Mouse (Mus musculus): ENCODE measurements at regions not wholly inside any gene's neighbourhood (a gene's known extent, or its start where the extent isn't known, plus 50 kb on each side); places are given as distances from the start of the nearest gene placed in this dataset.

DNA sequence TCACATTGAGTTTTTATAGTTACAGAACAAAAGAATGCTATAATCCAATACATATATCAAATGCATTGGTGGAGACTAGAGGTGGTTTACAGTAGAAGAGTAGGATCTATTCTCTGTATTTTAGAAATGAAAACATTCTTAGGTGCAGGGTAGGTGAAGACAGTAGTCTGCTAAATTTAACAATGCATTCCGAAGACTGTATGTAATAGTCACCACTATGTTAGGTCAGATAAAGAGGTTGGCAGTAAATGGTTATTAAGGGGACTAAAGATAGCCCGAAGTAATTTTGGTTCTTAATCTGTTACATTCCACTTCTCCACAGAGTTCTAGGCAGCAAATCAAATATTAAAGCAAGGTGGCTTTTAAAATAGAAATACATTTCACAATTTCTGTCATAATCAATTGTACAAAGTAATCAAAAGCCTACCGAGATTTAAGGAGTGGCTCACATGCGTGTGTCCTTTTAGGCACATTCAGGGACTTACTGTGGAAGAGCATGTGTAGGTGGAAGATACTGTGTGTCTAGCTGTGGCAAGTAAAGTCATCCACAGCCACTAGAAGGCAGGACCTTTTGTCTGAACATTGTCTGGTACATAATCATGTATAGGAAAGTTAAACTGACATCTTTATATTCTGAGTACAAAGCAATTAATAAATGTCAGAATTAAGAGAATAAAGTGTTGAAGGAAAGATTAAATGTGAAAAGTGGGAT, 288.4 kb downstream of the Btg1 start:
- no peak for ATAC-seq (ENCODE audit: low FRiP score, low read depth)
- Histone ChIP-seq H3K4me3 (no peak overlapping the region), H3K4me1 (no peaks in the 10 kb centered on the region), H3K4me2 (replicated peaks) (no peak overlapping the region), H3K9ac (no peak overlapping the region), H3K27me3 (replicated peaks) (no peaks in the 10 kb centered on the region), H3K36me3 (no peaks in the 10 kb centered on the region), H3K27ac (no peak overlapping the region), H3K9me3 (no peaks in the 10 kb centered on the region)
- WGBS = 91% methylated on average over 4 of the region's 4 CpGs

GRCm38 (mm10) chr10:96909661-96910315, 293.0 kb downstream of the Btg1 start:
- no peak overlapping the region for H3K4me3 ChIP-seq
- H3K9me3 ChIP-seq = peaks cover 11% of the 10 kb centered on the region
- ATAC-seq (ENCODE audit: low FRiP score, low read depth) = no peak
- H3K9ac ChIP-seq = no peak overlapping the region
- no peak overlapping the region for H3K27ac ChIP-seq
- no peak overlapping the region for H3K4me2 ChIP-seq (replicated peaks)
- H3K27me3 ChIP-seq (replicated peaks) = no peaks in the 10 kb centered on the region
- no peaks in the 10 kb centered on the region for H3K36me3 ChIP-seq
- no peaks in the 10 kb centered on the region for H3K4me1 ChIP-seq
- WGBS = 83% methylated on average over 1 of the region's 1 CpGs

GRCm38 (mm10) chr10:96921181-96921580, 304.4 kb downstream of the Btg1 start:
- peaks cover 19% of the 10 kb centered on the region for H3K9me3 ChIP-seq
- H3K4me3 ChIP-seq = no peak overlapping the region
- no peaks in the 10 kb centered on the region for H3K4me1 ChIP-seq
- H3K27ac ChIP-seq = no peak overlapping the region
- no peaks in the 10 kb centered on the region for H3K27me3 ChIP-seq (replicated peaks)
- no peak for ATAC-seq (ENCODE audit: low FRiP score, low read depth)
- H3K36me3 ChIP-seq = no peaks in the 10 kb centered on the region
- WGBS = 93% methylated on average over 1 of the region's 1 CpGs
- no peak overlapping the region for H3K4me2 ChIP-seq (replicated peaks)
- no peak overlapping the region for H3K9ac ChIP-seq

- no peaks in the 10 kb centered on the region for H3K36me3 ChIP-seq
- no peak for ATAC-seq (ENCODE audit: low FRiP score, low read depth)
- WGBS = 80% methylated on average over 2 of the region's 2 CpGs
- H3K9ac ChIP-seq = no peak overlapping the region
- no peak overlapping the region for H3K27ac ChIP-seq
- 0 out of 2 replicates have a peak, but pooled peaks cover 3% of the 10 kb centered on the region for H3K9me3 ChIP-seq
- no peak overlapping the region for H3K4me3 ChIP-seq
- H3K4me2 ChIP-seq (replicated peaks) = no peak overlapping the region
- no peaks in the 10 kb centered on the region for H3K4me1 ChIP-seq
- H3K27me3 ChIP-seq (replicated peaks) = no peaks in the 10 kb centered on the region
These were observed 307.5 kb downstream of the Btg1 start for GRCm38 (mm10) chr10:96924266-96924672.

- Histone ChIP-seq H3K9me3 (no peaks in the 10 kb centered on the region), H3K36me3 (no peaks in the 10 kb centered on the region), H3K4me3 (no peak overlapping the region), H3K4me1 (no peaks in the 10 kb centered on the region), H3K27me3 (replicated peaks) (no peaks in the 10 kb centered on the region), H3K9ac (no peak overlapping the region), H3K4me2 (replicated peaks) (no peak overlapping the region), H3K27ac (no peak overlapping the region)
- ATAC-seq (ENCODE audit: low FRiP score, low read depth) = no peak
- WGBS = 90% methylated on average over 4 of the region's 4 CpGs
These were observed 307.9 kb downstream of the Btg1 start for GRCm38 (mm10) chr10:96924722-96925121.

GRCm38 (mm10) chr10:96925771-96926170, 309.0 kb downstream of the Btg1 start:
- Histone ChIP-seq H3K4me3 (no peak overlapping the region), H3K9ac (no peak overlapping the region), H3K27me3 (replicated peaks) (no peaks in the 10 kb centered on the region), H3K4me2 (replicated peaks) (no peak overlapping the region), H3K36me3 (no peaks in the 10 kb centered on the region), H3K27ac (no peak overlapping the region), H3K9me3 (no peaks in the 10 kb centered on the region), H3K4me1 (no peaks in the 10 kb centered on the region)
- WGBS = 91% methylated on average over 2 of the region's 2 CpGs
- ATAC-seq (ENCODE audit: low FRiP score, low read depth) = no peak

DNA sequence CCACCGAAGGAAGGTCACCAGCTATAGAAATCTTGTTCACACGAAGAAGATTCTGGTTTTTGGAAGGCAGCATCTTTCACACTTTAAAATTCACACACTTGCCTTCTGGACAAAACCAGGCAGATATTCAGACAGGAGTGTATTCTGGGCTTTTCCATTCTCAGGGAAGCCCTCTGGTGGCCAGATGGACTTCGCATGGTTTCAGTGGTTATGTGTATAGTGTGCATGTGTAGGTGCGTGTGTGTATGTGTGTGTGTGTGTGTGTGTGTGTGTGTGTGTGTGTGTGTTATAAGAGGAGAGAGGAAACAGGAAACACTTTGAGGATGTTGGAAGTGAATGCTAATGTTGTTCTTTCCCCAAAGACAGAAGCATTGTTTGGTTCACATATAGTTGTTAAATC, 317.9 kb downstream of the Btg1 start:
- H3K27me3 ChIP-seq (replicated peaks) = no peaks in the 10 kb centered on the region
- ATAC-seq (ENCODE audit: low FRiP score, low read depth) = 0 out of 2 replicates have a peak, but pooled peaks have one; percentile 53
- WGBS = 82% methylated on average over 4 of the region's 4 CpGs

DNA sequence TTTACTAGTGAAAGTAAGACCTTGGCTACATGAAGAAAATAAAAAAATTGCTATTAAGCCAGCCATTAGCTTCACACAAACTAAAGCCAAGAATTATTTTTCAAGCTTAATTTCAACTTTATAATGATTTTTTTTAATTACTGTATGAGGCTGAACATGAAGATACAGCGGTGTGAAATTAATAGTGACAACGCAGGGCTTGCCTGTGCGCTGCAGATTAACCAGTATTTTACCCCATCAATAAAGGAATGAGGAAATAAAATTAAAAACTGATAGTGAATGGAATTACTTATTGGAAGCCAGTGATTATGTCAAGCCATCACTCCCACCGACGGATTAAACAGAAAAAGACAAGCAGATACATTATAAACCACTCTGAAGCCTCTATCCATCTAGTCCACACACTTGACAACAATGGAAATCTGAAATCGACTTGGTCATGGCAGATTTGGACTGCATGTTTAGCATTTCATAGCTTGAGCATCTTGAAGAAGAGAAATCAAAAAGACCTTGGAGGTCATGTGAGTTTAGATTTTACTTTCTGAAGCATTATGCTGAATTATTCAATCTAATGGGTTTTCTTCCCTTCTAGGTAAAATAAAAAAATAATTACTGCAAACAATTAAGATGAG, 324.2 kb downstream of the Btg1 start:
- no peak overlapping the region for H3K4me3 ChIP-seq
- no peaks in the 10 kb centered on the region for H3K4me1 ChIP-seq
- H3K9me3 ChIP-seq = no peaks in the 10 kb centered on the region
- no peak overlapping the region for H3K27ac ChIP-seq
- ATAC-seq (ENCODE audit: low FRiP score, low read depth) = no peak
- H3K27me3 ChIP-seq (replicated peaks) = no peaks in the 10 kb centered on the region
- H3K4me2 ChIP-seq (replicated peaks) = no peak overlapping the region
- H3K9ac ChIP-seq = no peak overlapping the region
- no peaks in the 10 kb centered on the region for H3K36me3 ChIP-seq
- WGBS = 76% methylated on average over 6 of the region's 6 CpGs

More for the DNA sequence above, 317.9 kb downstream of the Btg1 start:
- Histone ChIP-seq H3K9ac (no peak overlapping the region), H3K27ac (no peak overlapping the region), H3K4me3 (no peak overlapping the region), H3K36me3 (no peaks in the 10 kb centered on the region), H3K9me3 (no peaks in the 10 kb centered on the region), H3K4me1 (no peaks in the 10 kb centered on the region), H3K4me2 (replicated peaks) (no peak overlapping the region)

GRCm38 (mm10) chr10:96944229-96944628, 327.4 kb downstream of the Btg1 start:
- H3K4me3 ChIP-seq = no peak overlapping the region

DNA sequence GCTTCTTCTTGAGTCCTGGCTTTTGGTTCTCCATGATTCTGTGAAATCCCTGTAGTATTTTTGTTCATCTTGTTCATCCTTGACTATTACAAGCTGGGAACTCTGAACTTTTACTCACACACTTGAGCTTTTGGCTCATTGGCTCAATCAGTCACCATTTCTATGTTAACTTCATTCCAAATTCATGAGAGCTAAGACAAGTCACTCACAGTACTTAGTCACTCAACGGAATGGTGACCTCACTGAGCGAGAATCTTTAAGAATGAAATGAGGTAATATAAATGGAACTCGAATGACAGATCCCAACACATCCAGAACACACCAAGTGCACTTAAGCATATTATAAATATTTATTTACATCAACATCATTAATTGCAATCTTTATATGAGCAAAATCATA, 331.2 kb downstream of the Btg1 start:
- no peak overlapping the region for H3K27ac ChIP-seq
- H3K27me3 ChIP-seq (replicated peaks) = no peaks in the 10 kb centered on the region
- no peak overlapping the region for H3K4me3 ChIP-seq
- ATAC-seq (ENCODE audit: low FRiP score, low read depth) = no peak
- no peaks in the 10 kb centered on the region for H3K9me3 ChIP-seq
- H3K4me1 ChIP-seq = no peaks in the 10 kb centered on the region
- WGBS = 90% methylated on average over 3 of the region's 3 CpGs
- no peak overlapping the region for H3K4me2 ChIP-seq (replicated peaks)
- H3K9ac ChIP-seq = no peak overlapping the region
- no peaks in the 10 kb centered on the region for H3K36me3 ChIP-seq

More at GRCm38 (mm10) chr10:96944229-96944628, 327.4 kb downstream of the Btg1 start:
- Histone ChIP-seq H3K4me1 (no peaks in the 10 kb centered on the region), H3K9me3 (no peaks in the 10 kb centered on the region), H3K27me3 (replicated peaks) (no peaks in the 10 kb centered on the region), H3K36me3 (no peaks in the 10 kb centered on the region), H3K4me2 (replicated peaks) (no peak overlapping the region), H3K9ac (no peak overlapping the region), H3K27ac (no peak overlapping the region)
- 0 out of 2 replicates have a peak, but pooled peaks have one; percentile 48 for ATAC-seq (ENCODE audit: low FRiP score, low read depth)
- 73% methylated on average over 7 of the region's 7 CpGs for WGBS

DNA sequence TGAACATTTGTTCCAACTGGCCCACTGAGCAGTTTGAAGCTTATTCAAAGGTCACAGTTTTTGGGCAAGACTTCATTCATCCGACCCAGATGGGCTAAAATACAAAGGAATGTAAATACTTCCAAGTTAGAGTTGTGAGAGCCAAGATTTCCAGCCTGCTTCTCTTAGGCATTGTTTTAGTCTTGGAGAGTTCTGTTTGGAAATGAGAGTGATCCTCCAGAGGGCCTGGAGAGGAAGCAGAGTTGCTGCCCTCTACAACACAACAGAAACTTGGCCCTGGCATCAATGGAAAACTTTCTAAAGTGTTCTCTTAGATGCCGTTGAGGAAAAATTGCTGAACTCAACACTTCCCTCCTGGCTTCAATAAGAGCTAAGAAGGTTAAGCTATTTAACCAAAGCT, 332.1 kb downstream of the Btg1 start:
- Histone ChIP-seq H3K9ac (no peak overlapping the region), H3K27ac (no peak overlapping the region), H3K4me2 (replicated peaks) (no peak overlapping the region), H3K36me3 (no peaks in the 10 kb centered on the region), H3K4me3 (no peak overlapping the region), H3K4me1 (no peaks in the 10 kb centered on the region), H3K9me3 (no peaks in the 10 kb centered on the region), H3K27me3 (replicated peaks) (no peaks in the 10 kb centered on the region)
- 79% methylated on average over 2 of the region's 2 CpGs for WGBS
- ATAC-seq (ENCODE audit: low FRiP score, low read depth) = no peak

- H3K27me3 ChIP-seq (replicated peaks) = no peaks in the 10 kb centered on the region
- H3K4me1 ChIP-seq = peaks cover 9% of the 10 kb centered on the region
- H3K36me3 ChIP-seq = no peaks in the 10 kb centered on the region
- peak; percentile 73 for ATAC-seq (ENCODE audit: low FRiP score, low read depth)
- H3K4me2 ChIP-seq (replicated peaks) = peak overlapping the region; percentile 48
- H3K27ac ChIP-seq = no peak overlapping the region
- WGBS = 12% methylated on average over 12 of the region's 12 CpGs
- no peaks in the 10 kb centered on the region for H3K9me3 ChIP-seq
- H3K9ac ChIP-seq = no peak overlapping the region
- no peak overlapping the region for H3K4me3 ChIP-seq
These were observed 338.4 kb downstream of the Btg1 start for GRCm38 (mm10) chr10:96955036-96955775.
